Mouse (Mus musculus) CD4-positive helper T cell, adult 2 months (primary cell): ENCODE results near the gene Rps28.
A peak's percentile ranks its signal among the peaks of the same experiment; 100 is the strongest.

Experiments
- DNase-seq: peaks from one replicate; pipeline ENCODE4 v3.0.0-alpha.2; 2012; ENCODE audit warnings: low read depth, missing footprints, low spot score

Rps28 gene

DNA sequence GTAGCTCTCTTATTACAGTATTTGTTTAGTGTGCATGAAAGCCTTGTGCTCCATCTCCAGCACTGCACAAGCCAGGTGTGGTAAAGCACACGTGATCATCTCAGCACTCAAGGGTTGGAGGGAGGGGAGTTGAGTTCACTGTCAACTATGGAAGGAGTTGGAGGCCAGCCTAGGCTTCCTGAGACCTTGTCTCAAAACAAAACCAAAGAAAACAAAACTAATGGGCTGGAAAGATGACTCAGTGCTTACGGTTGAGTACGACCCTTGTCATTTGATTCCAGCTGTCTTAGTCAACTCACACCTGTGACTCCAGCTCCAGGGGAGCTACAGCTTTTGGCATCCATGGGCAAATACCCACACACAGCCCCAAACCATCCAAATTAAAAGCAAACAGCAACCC lies 11.9 kb downstream of the Rps28 start:
- no peak for DNase-seq

DNA sequence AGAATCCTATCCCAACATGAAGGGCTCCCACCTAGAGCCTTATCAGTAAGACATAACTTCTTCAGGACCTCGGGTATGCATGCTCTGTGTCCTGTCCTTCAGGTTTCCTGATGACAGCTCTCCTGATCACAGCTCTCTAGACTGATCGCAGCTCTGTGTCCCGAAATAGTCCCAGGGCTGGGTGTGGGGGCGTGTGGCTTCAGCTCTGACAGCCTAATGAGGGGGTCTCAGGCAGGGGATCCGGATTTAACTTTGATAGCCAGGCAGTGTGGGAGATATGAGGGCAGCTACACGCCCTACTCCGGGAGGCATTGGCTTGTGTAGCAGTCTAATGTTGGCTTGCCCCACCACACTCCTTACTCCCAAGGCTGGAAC lies 13.2 kb downstream of the Rps28 start:
- no peak for DNase-seq

DNA sequence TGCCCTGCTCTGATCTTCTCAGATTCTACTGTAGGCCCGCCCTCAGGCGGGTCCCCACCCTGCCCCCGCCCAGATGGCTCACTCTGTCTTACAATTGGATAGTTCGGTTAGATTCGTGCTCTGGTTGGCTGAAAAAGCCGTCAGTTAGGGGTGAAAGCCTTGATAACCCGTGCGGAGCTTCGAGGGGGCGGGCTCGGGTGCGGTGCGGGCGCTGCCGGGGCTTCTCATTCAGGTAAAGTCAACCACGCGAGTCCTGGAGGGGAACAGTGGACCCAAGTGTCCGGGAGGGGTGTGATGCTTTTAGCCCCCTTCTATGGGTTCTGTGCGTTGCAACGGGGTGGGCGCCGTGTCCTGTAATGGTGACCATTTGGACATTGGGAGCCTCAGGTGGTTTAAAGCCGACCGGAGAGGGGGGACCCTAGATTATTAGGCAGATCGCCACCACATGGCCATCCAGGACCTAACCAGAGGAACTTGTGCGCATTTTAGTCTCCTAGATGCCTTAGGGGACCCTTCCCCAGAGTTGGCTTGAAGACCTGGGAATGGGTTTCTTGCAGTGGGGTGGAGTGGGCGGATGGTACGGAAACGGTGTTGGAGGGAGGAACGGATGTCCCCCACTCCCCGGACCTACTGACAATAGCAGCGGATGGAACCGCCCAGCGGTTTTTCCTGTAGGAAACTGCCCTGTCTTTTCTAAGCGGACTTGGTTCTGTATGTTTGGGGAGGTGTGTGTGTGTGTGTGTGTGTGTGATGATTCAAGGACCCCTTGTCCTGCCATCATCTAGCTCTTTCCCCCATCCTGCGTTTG lies 13.8 kb downstream of the Rps28 start, which contains the start of gene Kank3:
Kank3 (plus strand) TSS at position 186 of the 808 bp plus-strand sequence.
- DNase-seq, result peak; percentile 92

DNA sequence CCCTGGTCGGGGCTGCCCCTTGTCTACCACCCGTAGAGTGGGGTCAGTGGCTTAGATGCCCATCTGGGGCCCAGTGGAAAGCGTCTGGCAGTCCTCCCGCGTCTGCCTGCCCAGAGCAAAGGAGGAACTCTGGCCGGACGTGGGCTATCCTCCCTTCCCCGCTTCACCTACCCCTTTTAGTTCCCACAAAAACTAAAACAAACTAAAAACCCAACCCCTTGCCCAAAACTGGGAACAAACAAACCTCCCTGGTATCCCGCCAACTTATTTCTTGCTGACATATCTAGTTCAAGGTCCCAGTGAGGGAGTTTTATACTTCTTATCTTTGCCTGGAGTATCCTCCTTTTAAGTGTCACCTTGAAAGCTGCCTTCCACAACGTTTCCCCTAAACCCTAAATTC lies 16.2 kb downstream of the Rps28 start:
- DNase-seq, result no peak

DNA sequence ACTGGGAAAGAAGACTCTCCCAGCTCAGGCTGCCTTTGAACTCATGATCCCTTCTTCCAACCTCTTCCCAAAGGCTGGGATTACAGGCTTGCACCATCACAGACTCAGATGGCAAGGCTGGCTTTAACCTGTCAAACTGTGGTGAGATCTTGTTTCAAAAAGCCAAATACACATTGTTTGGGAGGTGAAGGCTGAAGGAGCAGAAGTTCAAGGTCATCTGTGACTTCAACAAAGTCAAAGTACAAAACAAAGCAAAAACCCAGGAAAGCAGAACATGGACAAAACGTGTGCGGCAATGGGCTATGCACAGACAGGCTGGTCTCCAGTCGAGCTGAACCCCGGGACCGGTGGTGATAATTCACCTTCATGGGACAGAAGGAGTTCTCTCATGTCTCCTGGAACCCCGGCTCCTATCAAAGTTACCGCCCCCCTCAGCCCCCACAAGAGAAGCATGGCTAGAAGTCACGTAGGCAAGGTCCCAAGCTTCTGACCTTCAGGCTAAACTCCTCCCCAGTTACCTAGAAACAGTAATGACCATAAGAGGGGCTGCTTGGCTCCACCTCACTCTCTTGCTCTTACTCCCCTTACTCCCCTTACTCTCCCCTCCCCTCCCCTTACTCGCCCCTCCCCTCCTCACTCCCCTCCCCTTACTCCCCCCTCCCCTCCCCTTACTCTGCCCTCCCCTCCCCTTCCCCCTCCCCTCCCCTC lies 17.0 kb downstream of the Rps28 start:
- DNase-seq, result no peak

DNA sequence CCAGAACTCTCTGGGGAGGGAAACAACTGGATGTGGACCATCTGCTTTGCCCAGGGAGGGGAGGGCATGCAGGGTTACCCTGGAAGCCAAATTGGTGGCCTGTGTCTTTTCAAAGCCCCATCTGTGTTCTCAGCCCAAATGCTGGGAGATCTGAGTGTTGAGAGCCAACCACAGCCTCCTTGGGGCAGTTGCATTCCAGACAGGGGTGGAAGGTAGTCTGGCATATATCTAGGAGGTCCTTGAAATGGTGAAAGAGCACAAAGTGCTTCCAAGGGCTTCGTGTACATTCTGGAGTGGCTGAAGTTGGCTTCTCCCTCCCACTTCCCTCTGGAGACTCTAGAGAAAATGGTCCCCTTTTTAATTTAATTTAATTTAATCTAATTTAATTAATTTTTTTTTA lies 19.6 kb downstream of the Rps28 start:
- no peak for DNase-seq

DNA sequence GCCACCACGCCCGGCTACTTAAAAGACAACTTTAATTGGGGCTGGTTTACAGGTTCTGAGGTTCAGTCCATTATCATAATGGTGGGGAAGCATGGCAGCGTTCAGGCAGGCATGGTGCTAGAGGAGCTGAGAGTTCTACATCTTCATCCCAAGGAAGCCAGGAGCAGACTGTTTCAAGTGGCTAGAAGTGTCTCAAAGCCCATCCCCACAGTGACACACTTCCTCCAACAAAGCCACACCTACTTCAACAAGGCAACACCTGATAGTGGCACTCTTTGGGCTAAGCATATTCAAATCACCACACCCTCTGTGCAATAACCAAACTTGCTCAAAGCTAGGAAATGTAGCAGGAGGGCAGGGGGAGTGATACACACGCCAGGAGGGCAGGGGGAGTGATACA lies 20.2 kb downstream of the Rps28 start:
- no peak for DNase-seq

DNA sequence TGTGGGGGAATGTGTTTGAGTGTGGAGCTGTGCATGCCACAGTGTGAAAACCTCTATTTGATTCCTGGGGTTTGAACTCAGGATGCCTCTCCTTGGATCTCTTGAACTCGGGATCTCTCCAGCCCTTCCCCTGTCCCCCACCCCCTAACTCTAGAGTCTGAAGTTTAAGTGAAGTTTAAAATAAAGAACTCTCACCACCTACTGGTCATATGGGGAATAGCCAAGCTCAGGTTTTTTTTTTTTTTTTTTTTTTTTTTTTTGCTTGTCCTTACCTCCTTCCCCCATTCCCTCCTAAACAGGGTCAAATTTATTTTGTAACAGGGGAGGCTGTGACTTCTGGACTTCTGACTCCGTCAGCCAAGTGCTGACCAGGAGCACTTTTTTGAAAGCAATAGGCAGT lies 22.1 kb downstream of the Rps28 start:
- peak; percentile 47 for DNase-seq

DNA sequence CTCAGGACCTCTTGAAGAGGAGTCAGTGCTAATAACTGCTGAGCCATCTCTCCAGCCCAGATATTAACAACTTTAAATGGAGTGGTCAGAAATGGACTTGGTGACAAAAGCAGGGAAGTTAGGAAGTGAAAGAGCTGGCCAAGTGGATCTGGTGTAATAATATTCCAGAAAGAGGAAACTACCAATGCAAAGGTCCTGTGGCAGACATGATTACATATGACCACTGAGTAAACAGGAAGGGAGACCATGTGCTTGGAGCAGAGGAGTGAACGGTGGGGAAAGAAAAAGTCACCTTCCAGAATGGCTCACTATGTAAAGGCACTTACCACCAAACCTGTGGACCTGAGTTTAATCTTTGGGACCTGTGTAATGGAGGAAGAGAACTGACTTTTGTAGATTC lies 25.1 kb downstream of the Rps28 start:
- DNase-seq, result no peak

DNA sequence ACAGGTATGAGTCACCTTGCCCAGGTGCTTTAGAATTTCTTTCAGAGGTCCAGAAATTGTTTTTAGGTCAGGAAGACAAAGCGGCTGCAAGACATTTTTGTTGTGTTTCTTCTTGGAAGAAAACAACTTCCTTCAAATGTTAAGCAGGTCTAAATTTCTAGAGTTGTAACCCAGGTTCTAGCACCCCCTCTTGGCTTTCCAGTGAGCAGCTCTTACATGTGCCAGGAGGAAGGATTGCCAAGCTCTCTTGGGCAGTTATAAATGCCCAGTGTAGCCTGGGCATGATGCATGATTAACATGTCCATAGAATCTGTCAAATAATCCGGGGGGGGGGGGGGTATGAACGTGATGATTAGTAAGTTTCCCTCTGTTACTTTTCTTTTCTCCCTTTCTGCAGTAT lies 26.1 kb downstream of the Rps28 start:
- peak; percentile 26 for DNase-seq

DNA sequence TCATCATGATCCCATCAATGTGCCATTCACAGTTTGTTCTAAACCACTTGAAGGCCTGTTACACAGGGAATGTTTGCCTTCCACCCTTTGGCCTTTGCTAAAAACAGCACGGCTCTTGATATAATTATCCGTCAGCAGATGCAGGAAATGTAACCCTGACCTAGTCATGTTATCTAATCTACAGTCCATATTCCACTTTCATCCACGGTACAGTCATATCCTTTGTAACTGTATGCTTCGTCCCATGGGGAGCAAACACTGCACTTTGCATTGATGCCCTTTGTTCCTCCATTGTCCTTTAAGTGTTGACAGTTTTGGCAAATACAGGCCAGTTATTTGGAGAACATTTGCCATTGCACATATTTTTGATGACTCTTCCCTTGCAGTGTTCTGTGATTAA lies 35.6 kb downstream of the Rps28 start:
- DNase-seq, result no peak

DNA sequence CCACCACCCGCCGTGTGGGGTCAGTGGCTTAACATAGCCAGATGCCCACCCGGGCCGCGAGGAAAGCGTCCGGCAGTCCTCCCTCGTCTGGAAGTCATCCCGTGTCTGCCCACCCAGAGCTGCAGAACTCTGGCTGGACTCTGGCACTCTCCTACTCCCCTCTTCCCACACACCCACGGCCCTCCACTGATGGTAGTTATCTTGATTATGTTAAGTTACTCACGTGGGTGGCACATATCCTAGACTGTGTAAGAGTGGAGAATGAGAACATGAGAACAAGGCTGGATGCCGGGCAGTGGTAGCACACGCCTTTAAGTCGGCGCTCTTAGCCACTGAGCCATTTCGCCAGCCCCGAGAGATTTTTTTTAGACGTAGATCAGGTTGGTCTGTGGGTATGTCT lies 38.0 kb downstream of the Rps28 start:
- DNase-seq, result no peak

DNA sequence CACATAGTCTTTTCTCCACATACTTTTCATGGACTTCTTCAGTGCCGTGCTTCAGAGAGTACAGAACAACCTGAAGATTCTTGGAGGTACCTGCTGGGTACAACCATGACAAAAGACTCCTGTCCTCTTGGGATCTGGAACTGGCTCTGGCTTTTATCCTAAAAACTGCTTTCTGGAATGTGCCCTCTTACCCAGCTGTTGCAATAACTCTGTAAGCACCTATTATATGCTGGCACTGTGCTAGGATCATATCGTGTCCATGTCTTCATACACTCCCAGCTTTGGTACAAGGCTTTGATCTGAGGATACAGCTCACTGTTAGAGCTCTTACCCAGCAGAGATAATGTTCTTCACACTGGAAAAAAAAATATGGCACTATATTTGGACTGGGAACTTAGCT lies 39.4 kb downstream of the Rps28 start:
- no peak for DNase-seq

DNA sequence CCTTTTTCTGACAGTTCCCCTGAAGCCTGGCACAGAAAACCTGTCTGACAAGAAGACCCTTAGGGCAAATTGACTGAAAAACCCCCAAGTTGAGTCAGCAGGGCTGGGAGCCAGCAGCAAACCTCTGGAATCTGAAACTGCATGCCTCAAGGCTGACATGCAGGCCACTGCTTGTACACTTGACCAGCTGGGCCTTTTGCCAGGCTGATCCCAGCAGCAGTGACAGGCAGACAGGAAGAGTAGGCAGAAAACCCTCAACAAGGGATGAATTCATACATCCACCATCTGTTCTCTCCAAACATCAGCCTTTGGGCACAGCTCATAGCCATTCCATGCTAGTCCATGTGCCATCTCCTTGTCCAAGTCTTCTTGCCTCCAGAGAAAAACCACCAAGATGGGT lies 41.0 kb downstream of the Rps28 start:
- DNase-seq, result no peak

DNA sequence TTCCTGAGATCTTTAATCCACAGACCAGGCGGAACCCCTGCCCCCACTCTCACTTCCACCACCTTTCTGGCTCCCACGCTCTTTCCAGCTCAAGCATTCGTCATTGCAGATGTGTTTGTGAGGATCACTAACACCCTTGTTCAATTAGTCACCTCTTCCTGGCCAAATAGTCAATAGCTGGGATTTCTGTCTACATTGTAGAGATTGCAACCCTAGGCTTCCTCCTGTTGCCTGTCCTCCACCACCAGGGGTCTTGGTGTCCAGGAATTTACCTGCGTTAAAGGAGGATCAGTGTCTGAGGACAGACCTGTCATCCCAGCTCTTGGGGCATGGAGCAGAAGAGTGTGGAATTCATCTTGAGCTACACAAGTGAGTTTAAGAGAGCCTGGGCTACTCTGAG lies 42.3 kb downstream of the Rps28 start:
- DNase-seq, result no peak

DNA sequence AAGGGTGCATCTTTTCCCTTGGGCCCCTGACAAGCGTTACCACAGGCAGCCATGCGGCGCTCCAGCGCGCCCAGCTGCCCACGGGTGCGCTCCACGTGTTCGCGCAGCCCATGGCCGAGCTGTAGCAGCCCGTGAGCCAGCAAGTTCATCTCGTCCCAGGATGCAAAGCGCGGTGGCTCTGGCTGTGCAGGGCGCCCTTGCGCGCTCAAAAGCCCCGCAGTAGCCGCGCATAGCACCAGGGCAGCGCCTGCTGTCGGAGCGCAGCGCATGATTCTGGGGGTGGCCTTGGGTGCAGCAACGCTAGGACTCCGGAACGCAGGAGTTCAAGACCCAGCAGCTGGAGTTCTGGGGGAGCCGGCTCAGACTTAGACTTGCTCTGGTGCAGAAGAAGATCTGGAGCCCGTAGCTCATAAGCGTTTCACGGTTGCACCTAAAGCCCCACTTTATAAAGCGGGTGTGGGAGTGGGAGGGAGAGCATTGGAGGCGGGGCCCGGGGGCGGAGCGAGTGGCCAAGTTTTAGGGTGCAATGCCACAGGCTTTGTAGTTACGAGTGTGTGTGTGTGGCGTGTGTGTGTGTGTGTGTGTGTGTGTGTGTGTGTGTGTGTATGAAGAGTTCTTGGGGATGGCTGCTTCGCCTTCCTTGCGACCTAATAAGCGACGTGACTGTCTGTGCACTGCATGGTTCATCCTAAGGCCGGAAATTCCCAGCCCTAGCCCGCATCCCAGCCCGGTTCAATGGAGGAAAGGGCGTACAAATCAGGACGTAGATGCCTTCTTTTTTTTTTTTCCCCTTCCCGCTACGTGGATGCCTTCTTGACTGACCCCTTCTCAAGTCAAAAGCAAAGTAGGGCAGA lies 43.0 kb downstream of the Rps28 start, which contains the start of gene Angptl4:
Angptl4 (minus strand) TSS at position 707 of the 854 bp plus-strand sequence.
- DNase-seq, result peak; percentile 82

DNA sequence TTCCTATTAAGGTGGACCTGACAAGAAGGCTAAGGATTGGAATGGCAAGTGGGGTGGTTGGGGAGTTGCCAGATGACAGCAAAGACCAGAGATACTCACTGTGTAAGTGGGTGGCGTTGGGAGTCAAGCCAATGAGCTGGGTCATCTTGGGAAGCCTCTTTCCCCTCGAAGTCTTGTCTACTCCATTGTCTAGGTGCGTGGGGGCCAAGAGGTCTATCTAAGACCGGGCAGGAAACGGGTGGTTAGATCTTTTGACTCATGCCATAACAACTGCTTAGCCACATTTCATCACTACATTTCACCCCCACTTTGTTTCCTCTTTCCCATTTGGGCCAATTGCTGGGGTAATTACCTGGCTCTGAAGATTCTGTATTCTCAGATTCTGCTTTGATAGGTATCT lies 43.9 kb downstream of the Rps28 start:
- DNase-seq, result peak; percentile 62

DNA sequence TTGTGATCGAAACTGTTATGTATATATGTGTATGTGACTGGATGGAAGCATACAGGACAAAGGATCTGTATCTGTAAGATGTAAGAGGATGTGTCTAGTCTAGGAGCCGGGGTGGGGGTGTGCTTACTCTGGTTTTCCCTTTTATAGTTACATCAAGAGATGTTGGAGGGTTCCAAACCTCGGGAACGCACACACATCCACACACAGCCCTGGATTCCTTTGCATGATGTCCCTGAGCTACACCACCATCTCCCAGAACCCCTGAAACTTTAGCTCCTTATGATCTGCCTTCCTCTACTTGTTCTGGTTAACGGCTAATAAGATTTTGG lies 44.4 kb downstream of the Rps28 start:
- no peak for DNase-seq

DNA sequence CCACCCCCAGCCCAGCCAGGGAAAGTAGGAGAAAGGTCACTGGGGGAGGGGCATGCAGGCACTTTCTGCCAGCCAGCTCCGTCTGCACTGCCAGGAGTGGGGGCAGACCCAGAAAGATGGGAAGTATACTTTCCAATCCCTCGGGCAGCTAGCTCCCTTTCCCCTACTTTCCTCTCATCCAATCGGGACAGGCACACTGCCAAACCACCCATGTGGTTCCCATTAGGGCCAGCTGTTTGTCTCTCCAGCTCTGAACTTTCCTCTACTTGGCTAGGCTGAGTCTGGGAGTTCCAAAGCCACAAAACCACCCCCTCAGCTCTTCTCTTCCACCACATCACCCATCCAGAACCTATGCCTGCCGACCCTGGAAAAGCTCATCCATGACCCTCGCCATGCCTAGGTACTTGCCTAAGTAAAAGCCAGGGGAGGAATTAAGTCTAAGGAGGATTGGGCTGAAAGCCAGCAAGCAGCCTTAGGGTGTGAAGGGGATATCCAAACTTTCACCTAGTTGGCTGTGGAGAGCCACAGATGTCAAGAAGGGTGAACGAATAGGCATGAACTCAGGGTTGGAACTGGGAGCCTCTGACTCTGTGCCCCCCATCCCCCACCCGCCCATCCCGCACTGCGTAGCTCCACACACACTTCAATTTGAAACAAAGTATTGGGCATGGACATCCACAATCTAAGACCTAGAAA lies 44.9 kb downstream of the Rps28 start:
- DNase-seq, result no peak

DNA sequence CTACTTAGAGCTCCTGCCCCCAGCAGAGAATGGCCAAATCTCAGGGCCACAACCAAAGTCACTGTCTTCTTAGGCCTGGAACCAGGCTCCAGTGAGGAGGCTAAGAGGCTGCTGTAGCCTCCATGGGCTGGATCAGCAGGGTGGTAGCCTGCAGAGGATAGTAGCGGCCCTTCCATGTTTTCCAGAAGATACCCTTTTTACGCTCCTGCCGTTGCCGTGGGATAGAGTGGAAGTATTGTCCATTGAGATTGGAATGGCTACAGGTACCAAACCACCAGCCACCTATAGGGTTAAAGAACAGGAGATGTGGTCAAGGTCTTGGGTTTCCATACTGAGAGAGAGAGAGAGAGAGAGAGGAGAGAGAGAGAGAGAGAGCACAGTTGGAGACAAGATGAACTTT lies 49.1 kb downstream of the Rps28 start:
- no peak for DNase-seq

DNA sequence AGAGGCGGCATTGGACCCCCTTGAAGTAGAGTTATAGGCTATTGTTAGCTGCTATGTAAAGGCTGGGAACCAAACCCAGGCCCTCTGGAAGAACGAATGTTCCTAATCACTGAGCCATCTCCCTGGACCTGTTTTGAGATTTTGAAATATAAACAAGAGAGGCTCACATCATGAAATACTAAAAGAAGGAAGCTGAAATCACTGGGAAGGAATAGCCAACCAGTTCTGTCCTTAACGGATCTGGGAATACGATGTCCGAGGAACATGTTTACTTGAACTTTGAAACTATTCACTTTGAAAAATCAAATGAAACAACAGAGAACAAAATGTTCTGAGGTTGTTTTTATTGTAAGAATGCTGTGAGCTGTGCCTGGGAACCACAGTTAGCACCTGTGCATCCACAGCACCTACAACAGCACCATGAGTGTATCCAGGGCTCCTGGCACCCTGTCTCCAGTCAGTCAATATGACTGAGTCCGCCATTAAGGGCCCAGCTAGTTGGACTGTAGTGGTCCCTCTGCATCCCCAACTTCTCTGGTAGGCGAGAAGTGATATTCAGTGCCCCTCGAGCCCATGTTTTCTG lies 49.7 kb downstream of the Rps28 start:
- DNase-seq, result no peak
